Mouse (Mus musculus) gastrocnemius, adult 2 months (tissue): ENCODE data around the gene Ppm1b. TPM values are rescaled to one million over a fixed set of nuclear protein-coding genes. Genes with fewer than 3 reads are reported as not detected.

Experiments used
- DNase-seq: peaks from one replicate; pipeline ENCODE4 v3.0.0; 2022
- H3K27ac ChIP-seq: fragments of 200-600 bp; 2 replicates; pipeline ENCODE4 v1.8.1; 2022; ENCODE audit warnings: mild to moderate bottlenecking
- H3K4me3 ChIP-seq: fragments of 200-600 bp; 2 replicates; pipeline ENCODE4 v1.8.1; 2022; ENCODE audit warnings: mild to moderate bottlenecking, moderate library complexity
- CTCF ChIP-seq: fragments of 200-600 bp; IDR thresholded peaks from 2 replicates; pipeline ENCODE4 v1.8.1; 2022; ENCODE audit warnings: antibody characterized with exemption, mild to moderate bottlenecking, moderate library complexity
- intact Hi-C: fragments of 180-260 bp; cut with DNase I; formaldehyde crosslinking; loops from one replicate; pipeline ENCODE4 v1.15.1; 2025
- total RNA-seq, 2 experiments: library from RNA; stranded (reverse); gene quantifications; 2 replicates each; pipeline ENCODE4 v1.2.3; 2021

The Ppm1b gene
- total RNA-seq, 2 experiments from 2014 or later, result 165 to 223 TPM

DNA sequence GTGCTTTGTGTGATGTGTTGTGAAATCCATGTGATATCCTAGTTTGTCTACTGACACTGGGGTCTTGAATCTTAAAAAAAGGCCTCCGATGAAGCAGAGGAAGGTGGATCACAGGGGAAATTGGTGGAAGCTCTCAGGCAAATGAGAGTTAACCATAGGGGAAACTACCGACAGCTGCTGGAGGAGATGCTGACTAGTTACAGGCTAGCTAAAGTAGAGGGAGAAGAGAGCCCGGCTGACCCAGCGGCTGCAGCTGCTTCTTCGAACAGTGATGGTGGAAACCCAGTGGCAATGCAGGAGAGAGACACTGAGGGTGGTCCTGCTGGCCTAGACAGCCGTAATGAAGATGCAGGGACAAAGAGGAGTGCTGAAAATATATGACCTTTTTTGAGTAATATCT is 56.9 kb downstream of the Ppm1b start:
- no peak overlapping the region for H3K27ac ChIP-seq
- no peak for TF ChIP-seq CTCF
- no peak overlapping the region for H3K4me3 ChIP-seq
- DNase-seq, result no peak
- intact Hi-C loops, result no loop called here

GRCm38 (mm10) chr17:85014632-85015031 is 58.1 kb downstream of the Ppm1b start:
- intact Hi-C loops, result no loop called here
- Histone ChIP-seq H3K4me3 (no peak overlapping the region), H3K27ac (no peak overlapping the region)
- no peak for DNase-seq
- TF ChIP-seq CTCF, result no peak

GRCm38 (mm10) chr17:85018344-85018743 is 61.8 kb downstream of the Ppm1b start:
- no peak for TF ChIP-seq CTCF
- intact Hi-C loops, result no loop called here
- Histone ChIP-seq H3K27ac (no peak overlapping the region), H3K4me3 (no peak overlapping the region)
- no peak for DNase-seq

- no peak overlapping the region for H3K4me3 ChIP-seq
- intact Hi-C loops, result no loop called here
- no peak for TF ChIP-seq CTCF
- no peak for DNase-seq
- H3K27ac ChIP-seq, result no peak overlapping the region
Observed at GRCm38 (mm10) chr17:85018794-85019193, 62.3 kb downstream of the Ppm1b start.

DNA sequence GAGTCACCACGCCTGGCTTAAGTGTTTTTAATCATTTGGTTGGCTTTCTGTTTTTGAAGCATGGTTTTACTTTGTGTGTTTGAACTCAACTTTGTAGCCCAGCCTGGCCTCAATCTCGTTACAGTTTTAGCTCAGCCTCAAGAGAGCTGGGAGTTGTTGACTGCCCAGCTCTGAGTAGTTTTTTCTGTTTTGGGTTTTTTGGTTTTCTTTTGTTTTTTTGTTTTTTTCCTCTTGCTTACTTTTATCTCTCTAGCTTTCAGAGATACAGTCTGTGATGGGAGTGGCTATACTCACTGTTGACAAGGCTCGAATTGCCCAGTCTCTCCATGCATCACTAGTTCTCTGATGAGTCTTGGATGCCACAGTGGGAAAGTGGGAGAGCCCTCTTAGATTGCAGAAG is 63.8 kb downstream of the Ppm1b start:
- no peak for TF ChIP-seq CTCF
- H3K4me3 ChIP-seq, result no peak overlapping the region
- intact Hi-C loops, result loop anchor here (5.0 kb wide), 1 partner anchor 183 kb away; no protein-coding TSS in a partner anchor

DNA sequence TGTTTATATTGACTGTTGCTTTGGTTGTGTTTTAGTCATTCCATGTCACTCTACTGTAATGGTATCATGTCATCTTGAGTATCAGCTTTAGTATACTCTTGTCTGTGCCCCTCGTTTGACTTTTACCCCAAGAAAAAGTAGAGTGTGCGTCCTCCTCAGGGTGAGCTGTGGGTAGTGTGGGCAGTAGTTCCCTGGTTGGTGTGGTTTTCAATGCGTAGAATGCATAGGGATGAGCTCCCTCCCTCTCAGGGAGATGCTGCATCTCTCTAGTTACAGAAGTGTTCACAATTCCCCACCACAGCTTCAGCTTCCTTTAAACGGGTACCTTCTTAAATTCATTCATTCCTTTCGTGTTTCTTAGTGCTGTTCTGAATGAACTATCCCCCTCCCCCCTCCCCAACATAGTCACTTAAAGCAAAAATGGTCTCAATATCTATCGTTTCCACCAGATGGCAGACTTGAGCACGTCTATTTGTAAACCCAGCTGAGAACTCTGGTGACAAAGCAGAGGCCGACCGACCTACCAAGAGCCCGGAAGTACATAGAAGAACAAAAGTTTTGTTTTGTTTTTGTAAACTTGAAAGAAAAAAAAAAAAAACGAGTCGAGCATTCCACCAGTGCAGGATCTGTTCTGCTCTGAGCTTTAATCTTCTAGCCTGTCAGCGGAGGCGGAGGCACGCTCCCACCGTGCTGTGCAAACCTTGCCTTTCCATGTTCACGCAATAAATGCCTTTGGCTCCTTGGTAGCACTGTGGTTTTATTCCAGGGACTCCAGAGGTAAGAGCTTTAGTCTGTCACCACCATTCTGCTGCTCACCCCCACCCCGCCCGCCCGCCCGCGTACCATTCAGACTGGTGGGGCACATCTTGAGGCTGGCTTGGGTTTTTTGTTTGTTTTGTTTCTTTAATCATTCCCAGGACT is 67.0 kb downstream of the Ppm1b start:
- no peak overlapping the region for H3K4me3 ChIP-seq
- H3K27ac ChIP-seq, result no peak overlapping the region
- intact Hi-C loops, result loop anchor here (1.0 to 5.0 kb wide), 2 partner anchors 144 to 186 kb away; no protein-coding TSS in a partner anchor
- no peak for DNase-seq
- TF ChIP-seq CTCF, result peak; percentile 55

More for the DNA sequence above, 63.8 kb downstream of the Ppm1b start:
- H3K27ac ChIP-seq, result no peak overlapping the region
- no peak for DNase-seq

DNA sequence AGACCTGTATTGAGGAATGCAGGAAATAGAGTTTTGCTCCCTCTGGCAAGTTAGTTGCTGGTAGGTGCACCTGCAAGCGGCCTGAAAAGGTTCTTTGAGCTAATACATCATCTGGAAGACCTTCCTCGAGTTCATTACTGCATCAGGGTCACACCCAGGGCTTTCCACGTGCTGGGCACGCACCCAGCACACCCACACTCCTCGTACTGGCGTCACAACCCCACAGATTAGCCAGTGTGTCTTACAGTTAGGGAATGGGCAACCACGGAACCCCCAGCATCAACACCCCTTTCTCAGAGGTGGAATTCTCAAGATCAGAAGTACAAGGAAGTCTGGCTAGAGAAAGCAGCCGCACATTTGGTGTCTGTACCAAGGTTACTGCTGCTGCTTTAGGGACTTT is 67.7 kb downstream of the Ppm1b start:
- DNase-seq, result no peak
- intact Hi-C loops, result loop anchor here (5.0 kb wide), 1 partner anchor 187 kb away; no protein-coding TSS in a partner anchor
- Histone ChIP-seq H3K27ac (no peak overlapping the region), H3K4me3 (no peak overlapping the region)
- no peak for TF ChIP-seq CTCF

- intact Hi-C loops, result no loop called here
- Histone ChIP-seq H3K4me3 (no peak overlapping the region), H3K27ac (no peak overlapping the region)
- TF ChIP-seq CTCF, result no peak
- no peak for DNase-seq
Observed at GRCm38 (mm10) chr17:85025151-85025550, 68.6 kb downstream of the Ppm1b start.

DNA sequence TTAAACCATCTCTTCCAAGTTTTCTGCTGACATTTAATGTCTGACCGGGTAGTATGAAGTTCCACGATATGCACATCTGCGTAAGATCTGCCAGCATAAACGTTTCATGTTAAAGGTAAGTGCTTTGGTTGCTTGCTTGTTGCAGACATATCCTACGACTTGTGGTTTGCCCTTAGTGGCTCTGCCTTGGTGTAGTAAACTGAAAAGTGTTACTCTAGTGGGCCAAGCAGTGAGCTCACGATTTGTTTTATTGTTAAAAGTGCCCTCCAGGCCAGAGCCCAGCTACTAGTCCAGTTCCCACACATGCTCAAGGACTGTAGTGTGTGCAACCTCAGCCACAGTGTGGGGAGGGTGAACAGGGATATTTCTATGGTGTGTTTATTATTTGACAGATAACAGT is 69.9 kb downstream of the Ppm1b start:
- TF ChIP-seq CTCF, result no peak
- no peak for DNase-seq
- intact Hi-C loops, result no loop called here
- Histone ChIP-seq H3K27ac (no peak overlapping the region), H3K4me3 (no peak overlapping the region)

GRCm38 (mm10) chr17:85027247-85027646 is 70.7 kb downstream of the Ppm1b start:
- TF ChIP-seq CTCF, result no peak
- no peak for DNase-seq
- Histone ChIP-seq H3K27ac (no peak overlapping the region), H3K4me3 (no peak overlapping the region)
- intact Hi-C loops, result no loop called here

DNA sequence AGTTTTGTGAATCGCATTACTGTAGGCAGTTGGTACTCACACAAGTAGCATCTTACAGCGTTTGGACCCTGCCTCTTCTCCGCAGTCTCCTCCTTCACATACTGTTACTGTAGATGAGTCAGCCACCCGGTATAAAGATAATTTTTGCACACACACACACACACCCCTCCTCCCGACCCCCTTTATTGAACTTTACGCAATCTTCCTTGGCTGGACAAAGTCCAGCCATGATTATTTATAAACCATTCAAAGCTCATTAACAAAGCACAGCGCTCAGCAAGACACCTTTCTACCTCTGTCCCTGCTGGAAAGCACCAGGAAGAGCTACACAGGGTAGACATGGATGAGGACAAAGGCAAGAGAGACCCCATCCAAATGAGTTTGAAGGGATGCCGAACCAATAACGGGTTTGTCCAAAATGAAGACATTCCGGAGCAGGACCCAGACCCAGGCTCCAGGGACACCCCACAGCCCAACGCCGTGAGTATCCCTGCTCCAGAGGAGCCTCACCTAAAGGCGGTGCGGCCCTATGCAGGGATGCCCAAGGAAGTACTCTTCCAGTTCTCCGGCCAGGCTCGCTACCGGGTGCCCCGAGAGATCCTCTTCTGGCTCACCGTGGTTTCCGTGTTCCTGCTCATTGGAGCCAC is 71.7 kb downstream of the Ppm1b start, which contains the start of gene Slc3a1:
Gene Slc3a1 (plus strand): TSS at position 284 of the 647 bp plus-strand sequence.
- DNase-seq, result no peak
- intact Hi-C loops, result no loop called here
- no peak for TF ChIP-seq CTCF

DNA sequence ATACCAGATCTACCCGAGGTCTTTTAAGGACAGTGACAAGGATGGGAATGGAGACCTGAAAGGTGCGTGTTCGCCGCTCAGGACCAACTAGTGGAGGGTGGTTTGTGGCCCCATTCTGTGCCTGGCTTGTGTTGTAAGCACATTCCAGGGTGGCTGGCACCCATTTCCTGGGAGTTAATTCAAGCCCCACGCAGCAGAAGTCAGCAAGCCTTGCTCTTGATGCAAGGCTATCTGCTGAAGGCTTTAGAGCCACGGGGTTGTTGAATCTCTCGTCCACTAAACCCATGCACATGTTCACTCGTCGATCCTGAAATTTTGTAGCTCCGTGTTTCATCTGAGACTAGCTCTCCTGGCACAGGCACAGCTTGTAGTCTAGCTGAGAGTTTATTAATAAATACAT is 72.3 kb downstream of the Ppm1b start:
- no peak for DNase-seq
- intact Hi-C loops, result no loop called here
- Histone ChIP-seq H3K4me3 (no peak overlapping the region), H3K27ac (no peak overlapping the region)
- TF ChIP-seq CTCF, result no peak

More for the DNA sequence above, 71.7 kb downstream of the Ppm1b start, which contains the start of gene Slc3a1:
- H3K27ac ChIP-seq, result no peak within 1 kb of the TSS
- H3K4me3 ChIP-seq, result no peak within 1 kb of the TSS

DNA sequence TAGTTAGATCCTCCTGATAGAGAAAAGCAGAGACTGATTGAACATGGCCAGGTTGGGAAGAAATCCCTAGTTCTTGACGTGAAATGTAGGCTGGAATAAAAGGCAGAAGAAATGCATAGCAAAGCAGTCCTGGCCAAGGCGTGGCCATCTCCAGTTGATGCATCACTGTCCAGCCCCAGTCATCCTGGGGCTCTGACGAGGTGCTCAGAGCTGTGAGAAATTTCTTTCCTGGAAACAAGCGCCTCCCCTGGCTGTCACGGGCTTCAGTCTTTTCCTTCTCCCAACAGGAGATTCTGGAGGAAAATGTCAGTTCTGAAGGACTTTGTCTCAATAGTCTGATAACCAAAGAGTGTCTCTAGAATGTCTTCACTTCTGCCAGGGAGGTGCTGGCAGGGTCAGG is 74.1 kb downstream of the Ppm1b start:
- TF ChIP-seq CTCF, result no peak
- no peak overlapping the region for H3K4me3 ChIP-seq

More for the DNA sequence above, 74.1 kb downstream of the Ppm1b start:
- intact Hi-C loops, result no loop called here
- H3K27ac ChIP-seq, result no peak overlapping the region
- no peak for DNase-seq
